Mouse (Mus musculus): Measurements from ENCODE around the gene 4930524B15Rik. TPM values are rescaled to one million over a fixed set of nuclear protein-coding genes. Genes with fewer than 3 reads are reported as not detected.

The 4930524B15Rik gene
- polyA plus RNA-seq, 1 experiment from 2014 or later: not detected

- H3K27ac ChIP-seq (ENCODE audit: low read depth): no peak overlapping the region
- ATAC-seq (ENCODE audit: insufficient read depth): no peak
- no peak overlapping the region for H3K4me3 ChIP-seq (ENCODE audit: low read depth, low read length)
- no peak overlapping the region for H3K4me2 ChIP-seq
- no peaks in the 10 kb centered on the region for H3K27me3 ChIP-seq (ENCODE audit: insufficient read depth, low read length)
- H3K4me1 ChIP-seq (ENCODE audit: insufficient read depth): no peaks in the 10 kb centered on the region
- no peaks in the 10 kb centered on the region for H3K36me3 ChIP-seq (ENCODE audit: insufficient read depth)
- no peak for TF ChIP-seq CTCF (IDR thresholded peaks at IDR 0.05; ENCODE audit: low read depth)
- no peak for DNase-seq
- no peak overlapping the region for H3K9ac ChIP-seq
- 88% methylated on average over 3 of the region's 3 CpGs for WGBS
- no peaks in the 10 kb centered on the region for H3K9me3 ChIP-seq (ENCODE audit: low read depth, low read length)
Measured at GRCm38 (mm10) chr11:32008852-32009251, 43.5 kb downstream of the 4930524B15Rik start.

GRCm38 (mm10) chr11:32009961-32010662 lies 44.7 kb downstream of the 4930524B15Rik start:
- H3K9me3 ChIP-seq (ENCODE audit: low read depth, low read length): no peaks in the 10 kb centered on the region
- H3K4me3 ChIP-seq (ENCODE audit: low read depth, low read length): no peak overlapping the region
- H3K27me3 ChIP-seq (ENCODE audit: insufficient read depth, low read length): no peaks in the 10 kb centered on the region
- peak; percentile 48 for DNase-seq
- no peak overlapping the region for H3K4me2 ChIP-seq
- H3K36me3 ChIP-seq (ENCODE audit: insufficient read depth): no peaks in the 10 kb centered on the region
- no peak for TF ChIP-seq CTCF (IDR thresholded peaks at IDR 0.05; ENCODE audit: low read depth)
- H3K9ac ChIP-seq: no peak overlapping the region
- no peaks in the 10 kb centered on the region for H3K4me1 ChIP-seq (ENCODE audit: insufficient read depth)
- peak; percentile 77 for ATAC-seq (ENCODE audit: insufficient read depth)
- 22% methylated on average over 13 of the region's 13 CpGs for WGBS
- 0 out of 2 replicates have a peak overlapping the region, but pooled peaks have one; percentile 1 for H3K27ac ChIP-seq (ENCODE audit: low read depth)

- TF ChIP-seq CTCF (IDR thresholded peaks at IDR 0.05; ENCODE audit: low read depth): no peak
- H3K27ac ChIP-seq (ENCODE audit: low read depth): no peak overlapping the region
- WGBS: 46% methylated on average over 5 of the region's 5 CpGs
- H3K4me1 ChIP-seq (ENCODE audit: insufficient read depth): no peaks in the 10 kb centered on the region
- no peak; the same call in none of the 2 replicates for ATAC-seq (ENCODE audit: insufficient read depth)
- H3K27me3 ChIP-seq (ENCODE audit: insufficient read depth, low read length): no peaks in the 10 kb centered on the region
- peak; percentile 60 for DNase-seq
- H3K36me3 ChIP-seq (ENCODE audit: insufficient read depth): no peaks in the 10 kb centered on the region
- no peak overlapping the region for H3K4me3 ChIP-seq (ENCODE audit: low read depth, low read length)
- no peaks in the 10 kb centered on the region for H3K9me3 ChIP-seq (ENCODE audit: low read depth, low read length)
- H3K9ac ChIP-seq: no peak overlapping the region
- H3K4me2 ChIP-seq: no peak overlapping the region
Measured at GRCm38 (mm10) chr11:32010663-32010970, 45.2 kb downstream of the 4930524B15Rik start.

GRCm38 (mm10) chr11:32011867-32012603 lies 46.6 kb downstream of the 4930524B15Rik start:
- Histone ChIP-seq H3K27me3 (ENCODE audit: insufficient read depth, low read length) (no peaks in the 10 kb centered on the region), H3K36me3 (ENCODE audit: insufficient read depth) (no peaks in the 10 kb centered on the region), H3K4me3 (ENCODE audit: low read depth, low read length) (no peak overlapping the region), H3K27ac (ENCODE audit: low read depth) (no peak overlapping the region), H3K9ac (no peak overlapping the region), H3K4me2 (no peak overlapping the region), H3K9me3 (ENCODE audit: low read depth, low read length) (no peaks in the 10 kb centered on the region), H3K4me1 (ENCODE audit: insufficient read depth) (no peaks in the 10 kb centered on the region)
- TF ChIP-seq CTCF (IDR thresholded peaks at IDR 0.05; ENCODE audit: low read depth): no peak
- DNase-seq (peak; percentile 67), ATAC-seq (ENCODE audit: insufficient read depth) (peak; percentile 55; the same call in 1 of the 2 replicates)
- WGBS: 27% methylated on average over 9 of the region's 9 CpGs

DNA sequence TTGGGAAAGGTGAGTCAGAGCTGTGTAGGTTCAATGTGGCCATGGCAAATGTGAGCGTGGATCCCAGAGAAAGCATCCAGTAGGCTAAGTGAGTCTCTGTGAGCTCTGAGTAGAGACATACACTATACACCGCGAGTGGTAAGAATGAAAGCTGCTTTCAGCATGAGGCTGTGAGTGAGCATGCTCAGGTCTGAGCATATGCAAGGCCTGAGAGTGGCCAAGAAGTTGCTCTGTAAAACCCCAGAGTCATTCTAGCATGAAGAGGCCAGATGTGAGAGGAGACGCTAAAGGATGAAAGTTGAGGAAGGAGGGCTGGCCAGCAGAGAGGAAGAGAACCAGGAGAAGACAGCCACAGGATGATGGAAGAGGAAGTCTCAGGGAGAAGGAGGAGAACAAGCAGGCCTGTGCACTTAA lies 47.6 kb downstream of the 4930524B15Rik start:
- Histone ChIP-seq H3K9ac (no peak overlapping the region), H3K36me3 (ENCODE audit: insufficient read depth) (no peaks in the 10 kb centered on the region), H3K27ac (ENCODE audit: low read depth) (no peak overlapping the region), H3K27me3 (ENCODE audit: insufficient read depth, low read length) (no peaks in the 10 kb centered on the region), H3K4me3 (ENCODE audit: low read depth, low read length) (no peak overlapping the region), H3K9me3 (ENCODE audit: low read depth, low read length) (no peaks in the 10 kb centered on the region), H3K4me1 (ENCODE audit: insufficient read depth) (no peaks in the 10 kb centered on the region), H3K4me2 (no peak overlapping the region)
- ATAC-seq (ENCODE audit: insufficient read depth): no peak
- 86% methylated on average over 4 of the region's 4 CpGs for whole genome bisulfite sequencing
- no peak for DNase-seq
- TF ChIP-seq CTCF (IDR thresholded peaks at IDR 0.05; ENCODE audit: low read depth): no peak

DNA sequence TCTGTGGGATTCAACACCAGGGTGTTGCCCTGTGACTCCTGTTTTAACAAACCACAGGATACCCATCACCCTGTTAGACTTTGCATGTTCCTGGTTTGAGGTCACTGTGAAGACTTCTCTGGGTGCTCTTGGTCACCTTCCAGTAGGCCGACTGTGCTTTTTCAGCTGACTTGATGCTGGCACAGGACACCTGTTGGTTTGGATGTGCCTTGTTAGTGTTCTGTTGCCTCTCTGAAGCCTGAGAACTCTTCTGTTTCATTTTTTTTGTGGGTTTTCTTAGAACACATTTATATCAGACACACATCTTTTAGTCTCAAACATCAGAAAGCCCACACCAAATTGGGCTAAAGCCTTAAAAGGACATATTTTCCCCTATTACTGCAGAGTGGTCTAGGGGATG lies 48.2 kb downstream of the 4930524B15Rik start:
- no peak overlapping the region for H3K4me2 ChIP-seq
- no peaks in the 10 kb centered on the region for H3K36me3 ChIP-seq (ENCODE audit: insufficient read depth)
- no peak overlapping the region for H3K9ac ChIP-seq
- ATAC-seq (ENCODE audit: insufficient read depth): no peak
- H3K27ac ChIP-seq (ENCODE audit: low read depth): no peak overlapping the region
- no peaks in the 10 kb centered on the region for H3K9me3 ChIP-seq (ENCODE audit: low read depth, low read length)
- no peaks in the 10 kb centered on the region for H3K4me1 ChIP-seq (ENCODE audit: insufficient read depth)
- no peak for TF ChIP-seq CTCF (IDR thresholded peaks at IDR 0.05; ENCODE audit: low read depth)
- no peak overlapping the region for H3K4me3 ChIP-seq (ENCODE audit: low read depth, low read length)
- DNase-seq: no peak
- 81% methylated on average over 1 of the region's 1 CpGs for WGBS
- no peaks in the 10 kb centered on the region for H3K27me3 ChIP-seq (ENCODE audit: insufficient read depth, low read length)

DNA sequence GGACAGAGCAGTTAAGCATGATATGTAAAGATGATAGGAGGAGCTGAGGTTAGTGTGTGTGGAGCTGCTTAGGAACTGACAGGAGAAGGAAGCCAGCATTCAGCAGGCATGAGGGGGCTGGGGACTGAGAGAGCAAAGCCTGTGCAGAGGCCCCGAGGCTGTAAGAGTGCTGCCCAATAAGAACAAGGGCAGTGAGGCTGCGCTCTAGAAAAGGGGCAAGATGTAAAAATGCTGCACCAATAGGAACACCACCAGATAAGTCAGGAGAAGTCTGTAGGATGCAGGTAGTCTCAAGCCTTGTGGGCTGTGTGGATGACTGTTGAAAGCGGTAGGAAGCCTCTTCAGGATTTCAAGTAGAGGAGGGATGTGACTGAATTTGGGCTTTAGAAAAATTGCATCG lies 52.8 kb downstream of the 4930524B15Rik start:
- ATAC-seq (ENCODE audit: insufficient read depth) (no peak), DNase-seq (no peak)
- Histone ChIP-seq H3K9ac (no peak overlapping the region), H3K36me3 (ENCODE audit: insufficient read depth) (no peaks in the 10 kb centered on the region), H3K4me3 (ENCODE audit: low read depth, low read length) (no peak overlapping the region), H3K27me3 (ENCODE audit: insufficient read depth, low read length) (no peaks in the 10 kb centered on the region), H3K9me3 (ENCODE audit: low read depth, low read length) (no peaks in the 10 kb centered on the region), H3K27ac (ENCODE audit: low read depth) (no peak overlapping the region), H3K4me1 (ENCODE audit: insufficient read depth) (no peaks in the 10 kb centered on the region), H3K4me2 (no peak overlapping the region)
- 63% methylated on average over 4 of the region's 4 CpGs for WGBS
- TF ChIP-seq CTCF (IDR thresholded peaks at IDR 0.05; ENCODE audit: low read depth): no peak

Measured in lung, embryonic 14.5 days (tissue).